Mouse (Mus musculus) liver, postnatal 0 days (tissue): ENCODE data around the gene Ddx47. TPM values are rescaled to one million over a fixed set of nuclear protein-coding genes. Genes with fewer than 3 reads are reported as not detected.

Source experiments
- ATAC-seq: fragments of 200-750 bp; cut with Nextera tagmentation; 2 replicates; pipeline ENCODE4 v1.8.0; 2017; ENCODE audit warnings: mild to moderate bottlenecking, moderate library complexity
- DNase-seq: peaks from one replicate; pipeline ENCODE4 v3.0.0-alpha.2; 2016
- H3K27ac ChIP-seq: fragments of 300-500 bp; sonication (generic); 2 replicates; pipeline ENCODE4 v1.5.1; 2014; ENCODE audit warnings: antibody characterized with exemption, moderate library complexity, mild to moderate bottlenecking, low read depth
- H3K27me3 ChIP-seq: fragments of 300-500 bp; sonication (generic); 2 replicates; pipeline ENCODE4 v1.6.1; 2014; ENCODE audit warnings: low read length, control low read depth, mixed read lengths; ENCODE audit not compliant: insufficient read depth
- H3K36me3 ChIP-seq: fragments of 300-500 bp; sonication (generic); replicated peaks from 2 replicates; pipeline ENCODE4 v1.6.1; 2014; ENCODE audit warnings: mild to moderate bottlenecking, control low read depth, low read length, moderate library complexity, mixed read lengths; ENCODE audit not compliant: insufficient read depth
- H3K4me1 ChIP-seq: fragments of 300-500 bp; sonication (generic); 2 replicates; pipeline ENCODE4 v1.6.1; 2014; ENCODE audit warnings: antibody characterized with exemption, mild to moderate bottlenecking, control low read depth; ENCODE audit not compliant: insufficient read depth
- H3K4me2 ChIP-seq: fragments of 300-500 bp; sonication (generic); 2 replicates; pipeline ENCODE4 v1.6.1; 2014; ENCODE audit warnings: low read depth, mild to moderate bottlenecking, low read length, moderate library complexity, mixed read lengths
- H3K4me3 ChIP-seq: fragments of 300-500 bp; sonication (generic); 2 replicates; pipeline ENCODE4 v1.5.1; 2014; ENCODE audit warnings: low read depth, low read length
- H3K9ac ChIP-seq: fragments of 300-500 bp; sonication (generic); replicated peaks from 2 replicates; pipeline ENCODE4 v1.6.1; 2014; ENCODE audit warnings: mild to moderate bottlenecking, moderate library complexity
- H3K9me3 ChIP-seq: fragments of 300-500 bp; sonication (generic); 2 replicates; pipeline ENCODE4 v1.6.1; 2016; ENCODE audit warnings: mild to moderate bottlenecking, control low read depth, low read length, mixed read lengths
- CTCF ChIP-seq: sonication (generic); IDR thresholded peaks from 2 replicates; pipeline ENCODE4 v1.5.1; 2016; ENCODE audit warnings: antibody characterized with exemption, low read depth
- EP300 ChIP-seq: IDR thresholded peaks from 2 replicates; pipeline ENCODE4 v1.6.1; 2016; ENCODE audit warnings: antibody characterized with exemption, low read depth, mild to moderate bottlenecking
- WGBS: fragments of 180-500 bp; shearing (Covaris S2); extraction: QIAGEN DNeasy Blood & Tissue Kit; methylation state at CpG from one replicate; pipeline ENCODE4 v1.1.7; 2014; ENCODE audit not compliant: insufficient replicate concordance; 5-methylcytosine and 5-hydroxymethylcytosine counted together
- polyA plus RNA-seq: library from polyadenylated mRNA; unstranded; fragments of >200 nt; fragmentation: Nextera tagmentation; extraction: Ambion mirVana; gene quantifications from 2 replicates; pipeline ENCODE4 v1.2.1, GENCODE M21; 2015

Ddx47 gene
- polyA plus RNA-seq, 1 experiment from 2014 or later: 34.8 TPM

GRCm38 (mm10) chr6:135069856-135070255 is 58.4 kb downstream of the Ddx47 start:
- no peak for TF ChIP-seq CTCF
- TF ChIP-seq EP300: no peak
- Histone ChIP-seq H3K9ac (no peak overlapping the region), H3K27ac (no peak overlapping the region), H3K27me3 (0 out of 2 replicates have a peak, but pooled peaks cover 8% of the 10 kb centered on the region), H3K36me3 (no peaks in the 10 kb centered on the region), H3K4me3 (no peak overlapping the region), H3K4me2 (no peak overlapping the region), H3K4me1 (peaks cover 6% of the 10 kb centered on the region; the same call in 1 of the 2 replicates), H3K9me3 (no peaks in the 10 kb centered on the region)
- 65% methylated on average over 6 of the region's 6 CpGs for WGBS
- DNase-seq: no peak
- ATAC-seq: no peak

GRCm38 (mm10) chr6:135070347-135070746 is 58.9 kb downstream of the Ddx47 start:
- H3K36me3 ChIP-seq: no peaks in the 10 kb centered on the region
- H3K9me3 ChIP-seq: no peaks in the 10 kb centered on the region
- DNase-seq (no peak), ATAC-seq (no peak)
- H3K4me1 ChIP-seq: peaks cover 2% of the 10 kb centered on the region; the same call in 1 of the 2 replicates
- H3K27ac ChIP-seq: no peak overlapping the region
- no peak overlapping the region for H3K4me3 ChIP-seq
- WGBS: 72% methylated on average over 2 of the region's 2 CpGs
- TF ChIP-seq CTCF: no peak
- TF ChIP-seq EP300: no peak
- 0 out of 2 replicates have a peak, but pooled peaks cover 8% of the 10 kb centered on the region for H3K27me3 ChIP-seq
- H3K4me2 ChIP-seq: no peak overlapping the region
- no peak overlapping the region for H3K9ac ChIP-seq

Other genes starting within 250 kb of the Ddx47 start
- 4.5 and 5.3 TPM in 2 replicates for gene Dusp16, start 219.0 kb upstream of the Ddx47 start, polyA plus RNA-seq
- gene Crebl2, start 181.5 kb upstream of the Ddx47 start, polyA plus RNA-seq: 6.3 and 6.6 TPM in 2 replicates
- 4.6 and 4.8 TPM in 2 replicates for gene Gpr19, start 113.0 kb upstream of the Ddx47 start, polyA plus RNA-seq
- 10.9 and 14.1 TPM in 2 replicates for gene Cdkn1b, start 91.2 kb upstream of the Ddx47 start, polyA plus RNA-seq
- gene Apold1, start 29.9 kb upstream of the Ddx47 start, polyA plus RNA-seq: 2.4 and 2.5 TPM in 2 replicates
- 0.21 and 0.32 TPM in 2 replicates for gene Gprc5a, start 54.0 kb downstream of the Ddx47 start, polyA plus RNA-seq
- 0.11 and 0.13 TPM in 2 replicates for gene Gprc5d, start 106.7 kb downstream of the Ddx47 start, polyA plus RNA-seq
- 15.4 and 17.1 TPM in 2 replicates for gene Fam234b, start 186.4 kb downstream of the Ddx47 start, polyA plus RNA-seq
- gene Hebp1, start 186.4 kb downstream of the Ddx47 start, polyA plus RNA-seq: 94.2 and 108 TPM in 2 replicates
- 0.14 and 0.26 TPM in 2 replicates for gene Gsg1, start 242.7 kb downstream of the Ddx47 start, polyA plus RNA-seq